Mouse (Mus musculus) kidney, embryonic 14.5 days (tissue): ENCODE measurements around the gene Mkln1. TPM values are rescaled to one million over a fixed set of nuclear protein-coding genes. Genes with fewer than 3 reads are reported as not detected.

Experiments
- ATAC-seq: fragments of 200-750 bp; cut with Nextera tagmentation; 2 replicates; pipeline ENCODE4 v1.8.0; 2017; ENCODE audit warnings: moderate number of reproducible peaks, mild to moderate bottlenecking, moderate TSS enrichment, moderate library complexity; ENCODE audit not compliant: low FRiP score, low TSS enrichment
- H3K27ac ChIP-seq: fragments of 300-500 bp; sonication (generic); 2 replicates; pipeline ENCODE4 v1.5.1; 2014; ENCODE audit warnings: low read depth, mild to moderate bottlenecking, low read length, moderate library complexity, mixed read lengths
- H3K27me3 ChIP-seq: fragments of 300-500 bp; sonication (generic); 2 replicates; pipeline ENCODE4 v1.6.1; 2014; ENCODE audit warnings: mild to moderate bottlenecking, low read length; ENCODE audit not compliant: control insufficient read depth, insufficient read depth
- H3K36me3 ChIP-seq: fragments of 300-500 bp; sonication (generic); 2 replicates; pipeline ENCODE4 v1.6.1; 2014; ENCODE audit warnings: low read length, mixed read lengths; ENCODE audit not compliant: control insufficient read depth, insufficient read depth
- H3K4me1 ChIP-seq: fragments of 300-500 bp; sonication (generic); 2 replicates; pipeline ENCODE4 v1.6.1; 2014; ENCODE audit warnings: low read length, mixed read lengths; ENCODE audit not compliant: control insufficient read depth, insufficient read depth
- H3K4me2 ChIP-seq: fragments of 300-500 bp; sonication (generic); replicated peaks from 2 replicates; pipeline ENCODE4 v1.6.1; 2014; ENCODE audit warnings: low read depth, mild to moderate bottlenecking, low read length
- H3K4me3 ChIP-seq: fragments of 300-500 bp; sonication (generic); 2 replicates; pipeline ENCODE4 v1.5.1; 2014; ENCODE audit warnings: mild to moderate bottlenecking, low read length
- H3K9ac ChIP-seq: fragments of 300-500 bp; sonication (generic); 2 replicates; pipeline ENCODE4 v1.6.1; 2014; ENCODE audit warnings: low read depth, mild to moderate bottlenecking, low read length, moderate library complexity
- H3K9me3 ChIP-seq: fragments of 300-500 bp; sonication (generic); 2 replicates; pipeline ENCODE4 v1.6.1; 2016; ENCODE audit warnings: low read length; ENCODE audit not compliant: control insufficient read depth
- WGBS: fragments of 180-500 bp; shearing (Covaris S2); extraction: QIAGEN DNeasy Blood & Tissue Kit; methylation state at CpG from one replicate; pipeline ENCODE4 v1.1.7; 2014; 5-methylcytosine and 5-hydroxymethylcytosine counted together
- polyA plus RNA-seq: library from polyadenylated mRNA; unstranded; fragments of >200 nt; fragmentation: Nextera tagmentation; extraction: Ambion mirVana; gene quantifications from 2 replicates; pipeline ENCODE4 v1.2.1, GENCODE M21; 2014

Gene Mkln1
- polyA plus RNA-seq, 1 experiment from 2014 or later, result 212 TPM

DNA sequence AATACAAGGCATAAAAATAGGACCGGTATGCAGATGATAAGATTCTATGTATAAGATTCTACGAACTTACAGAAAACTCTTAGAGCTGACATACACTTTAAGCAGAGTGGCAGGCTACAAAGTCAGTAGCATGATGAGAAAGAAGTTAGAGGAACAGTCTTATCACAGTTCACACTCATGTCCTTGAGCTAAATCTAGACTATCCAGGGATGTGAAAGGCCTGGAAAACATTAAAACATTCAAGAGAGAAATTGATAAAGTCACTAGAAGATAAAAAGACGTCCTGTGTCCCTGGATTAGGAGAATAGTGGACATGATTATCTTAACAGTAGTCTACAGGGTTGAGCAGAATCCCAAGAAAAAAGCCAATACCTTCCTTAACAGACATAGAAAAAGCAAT is 26.9 kb downstream of the Mkln1 start:
- no peak for ATAC-seq
- no peak overlapping the region for H3K9ac ChIP-seq
- WGBS, result 91% methylated on average over 3 of the region's 3 CpGs

GRCm38 (mm10) chr6:31437264-31437663 is 38.7 kb downstream of the Mkln1 start:
- H3K4me1 ChIP-seq, result no peaks in the 10 kb centered on the region
- 87% methylated on average over 2 of the region's 2 CpGs for WGBS
- ATAC-seq, result no peak

More for the DNA sequence above, 26.9 kb downstream of the Mkln1 start:
- Histone ChIP-seq H3K27ac (no peak overlapping the region), H3K27me3 (no peaks in the 10 kb centered on the region), H3K9me3 (no peaks in the 10 kb centered on the region), H3K4me2 (no peak overlapping the region), H3K4me3 (no peak overlapping the region), H3K36me3 (peaks cover 19% of the 10 kb centered on the region; the same call in 1 of the 2 replicates), H3K4me1 (no peaks in the 10 kb centered on the region)

GRCm38 (mm10) chr6:31445258-31445657 is 46.7 kb downstream of the Mkln1 start:
- Histone ChIP-seq H3K4me1 (no peaks in the 10 kb centered on the region), H3K36me3 (peaks cover 18% of the 10 kb centered on the region), H3K9me3 (no peaks in the 10 kb centered on the region), H3K4me3 (no peak overlapping the region), H3K4me2 (no peak overlapping the region), H3K27me3 (no peaks in the 10 kb centered on the region), H3K9ac (no peak overlapping the region), H3K27ac (no peak overlapping the region)
- WGBS, result 93% methylated on average over 1 of the region's 1 CpGs
- no peak for ATAC-seq

More at GRCm38 (mm10) chr6:31437264-31437663, 38.7 kb downstream of the Mkln1 start:
- Histone ChIP-seq H3K9ac (no peak overlapping the region), H3K4me3 (no peak overlapping the region), H3K9me3 (no peaks in the 10 kb centered on the region), H3K4me2 (no peak overlapping the region), H3K36me3 (peaks cover 25% of the 10 kb centered on the region), H3K27me3 (no peaks in the 10 kb centered on the region), H3K27ac (no peak overlapping the region)

DNA sequence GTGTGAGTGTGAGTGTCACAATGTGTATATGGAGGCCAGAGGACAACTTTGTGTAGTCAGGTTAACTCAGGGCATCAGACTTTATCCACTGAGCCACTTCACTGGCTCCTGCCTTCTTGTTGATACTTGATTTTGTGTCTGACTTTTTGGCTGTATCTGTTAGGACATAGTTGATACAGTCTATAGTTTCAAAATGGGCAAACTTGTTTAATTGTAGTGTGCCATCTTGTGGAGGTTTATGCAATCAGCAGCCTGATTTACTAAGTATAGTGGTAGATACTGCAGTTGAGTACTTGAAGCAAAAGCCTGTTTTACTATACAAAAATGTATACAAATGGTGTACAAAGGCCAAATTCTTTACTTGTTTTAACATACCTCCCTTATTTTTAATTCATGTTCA is 55.2 kb downstream of the Mkln1 start:
- no peak for ATAC-seq

GRCm38 (mm10) chr6:31455376-31455775 is 56.8 kb downstream of the Mkln1 start:
- 62% methylated on average over 2 of the region's 2 CpGs for WGBS
- Histone ChIP-seq H3K9ac (no peak overlapping the region), H3K27ac (no peak overlapping the region), H3K4me3 (no peak overlapping the region), H3K4me2 (no peak overlapping the region), H3K9me3 (no peaks in the 10 kb centered on the region), H3K36me3 (peaks cover 34% of the 10 kb centered on the region), H3K27me3 (no peaks in the 10 kb centered on the region), H3K4me1 (no peaks in the 10 kb centered on the region)
- no peak for ATAC-seq

More for the DNA sequence above, 55.2 kb downstream of the Mkln1 start:
- H3K9me3 ChIP-seq, result no peaks in the 10 kb centered on the region
- no peak overlapping the region for H3K4me3 ChIP-seq
- H3K27me3 ChIP-seq, result no peaks in the 10 kb centered on the region
- H3K9ac ChIP-seq, result no peak overlapping the region
- H3K36me3 ChIP-seq, result peaks cover 33% of the 10 kb centered on the region
- no peak overlapping the region for H3K27ac ChIP-seq
- H3K4me1 ChIP-seq, result no peaks in the 10 kb centered on the region
- no peak overlapping the region for H3K4me2 ChIP-seq

DNA sequence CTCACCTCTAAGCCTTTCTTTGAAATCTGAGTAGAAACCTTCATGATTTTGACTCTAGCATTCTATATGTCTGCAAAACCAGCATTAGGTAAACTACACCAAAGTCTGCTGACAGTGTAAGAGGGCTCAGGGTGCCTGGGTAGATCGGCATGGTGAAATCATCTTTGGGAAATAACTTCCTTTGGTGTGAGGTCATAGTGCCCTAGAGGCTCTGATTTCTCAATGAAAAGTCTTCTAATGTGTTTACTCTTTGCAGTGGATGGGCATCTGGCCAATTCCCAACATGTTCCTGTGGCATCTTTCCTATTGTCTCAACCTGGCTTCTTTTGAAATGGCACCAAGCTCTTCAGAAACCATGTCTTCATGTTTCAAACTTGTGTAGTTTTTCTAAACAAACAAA is 58.5 kb downstream of the Mkln1 start:
- Histone ChIP-seq H3K4me2 (no peak overlapping the region), H3K4me3 (no peak overlapping the region), H3K27me3 (no peaks in the 10 kb centered on the region), H3K36me3 (peaks cover 38% of the 10 kb centered on the region), H3K9me3 (no peaks in the 10 kb centered on the region), H3K27ac (no peak overlapping the region), H3K9ac (no peak overlapping the region), H3K4me1 (no peaks in the 10 kb centered on the region)
- WGBS, result 86% methylated on average over 1 of the region's 1 CpGs
- no peak for ATAC-seq

DNA sequence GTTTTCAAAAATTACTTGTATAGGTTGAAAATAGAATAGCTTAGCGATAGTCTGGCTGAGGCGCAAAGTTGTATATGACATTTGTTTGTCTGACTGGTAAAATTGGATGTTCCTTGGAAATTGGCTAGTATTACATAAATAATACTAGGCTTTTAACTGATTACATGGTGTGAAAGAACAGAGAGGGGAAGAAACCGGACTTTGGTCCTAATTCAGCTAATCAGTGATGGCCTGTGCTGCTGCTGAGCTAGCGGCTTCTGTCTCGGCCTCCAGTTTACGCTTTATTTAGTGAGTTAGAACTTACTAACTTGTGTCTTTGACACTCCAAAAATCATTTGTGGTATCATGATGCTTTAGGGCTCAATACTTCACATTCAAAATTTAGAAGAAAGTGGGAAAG is 70.9 kb downstream of the Mkln1 start:
- H3K4me3 ChIP-seq, result no peak overlapping the region
- H3K27me3 ChIP-seq, result no peaks in the 10 kb centered on the region
- no peaks in the 10 kb centered on the region for H3K4me1 ChIP-seq
- no peak overlapping the region for H3K9ac ChIP-seq
- no peak overlapping the region for H3K4me2 ChIP-seq
- ATAC-seq, result no peak
- no peaks in the 10 kb centered on the region for H3K9me3 ChIP-seq
- no peak overlapping the region for H3K27ac ChIP-seq
- 94% methylated on average over 6 of the region's 6 CpGs for WGBS
- peaks cover 25% of the 10 kb centered on the region for H3K36me3 ChIP-seq

GRCm38 (mm10) chr6:31478221-31478620 is 79.7 kb downstream of the Mkln1 start:
- Histone ChIP-seq H3K4me2 (no peak overlapping the region), H3K36me3 (peaks cover 25% of the 10 kb centered on the region), H3K9me3 (no peaks in the 10 kb centered on the region), H3K27me3 (no peaks in the 10 kb centered on the region), H3K4me1 (no peaks in the 10 kb centered on the region), H3K27ac (no peak overlapping the region), H3K9ac (no peak overlapping the region), H3K4me3 (no peak overlapping the region)
- WGBS, result 77% methylated on average over 4 of the region's 4 CpGs
- ATAC-seq, result no peak

- H3K9me3 ChIP-seq, result no peaks in the 10 kb centered on the region
- no peak for ATAC-seq
- no peak overlapping the region for H3K4me3 ChIP-seq
- H3K4me2 ChIP-seq, result no peak overlapping the region
- H3K36me3 ChIP-seq, result peaks cover 20% of the 10 kb centered on the region; the same call in 1 of the 2 replicates
- WGBS, result 85% methylated on average over 4 of the region's 4 CpGs
- no peaks in the 10 kb centered on the region for H3K4me1 ChIP-seq
- H3K27me3 ChIP-seq, result no peaks in the 10 kb centered on the region
- H3K27ac ChIP-seq, result no peak overlapping the region
- H3K9ac ChIP-seq, result no peak overlapping the region
Observed at GRCm38 (mm10) chr6:31480008-31480407, 81.5 kb downstream of the Mkln1 start.
